Comparison of ENCODE assay signal across 12 mouse cellular contexts in genomic region chr5:115058584-115059297, GRCm38 (mm10). TPM values are rescaled to one million over a fixed set of nuclear protein-coding genes. Genes with fewer than 3 reads are reported as not detected.
A peak's percentile ranks its signal among the peaks of the same experiment; 100 is the strongest.
DNase-seq lines count a peak whose midpoint lies in the region; ATAC-seq and TF ChIP-seq lines count a peak whose summit lies in the region.
"Had no signal": no experiment of that assay in that cellular context is flagged by ENCODE, and none has a peak within 500 bp of the region (broad histone marks: within the 10 kb centered on the region; RNA-seq: fewer than 3 reads in every experiment).

No protein-coding gene starts in this region.

- H3K36me3 ChIP-seq in heart, embryonic 16.5 days (ENCODE audit: control insufficient read depth, insufficient read depth), result peaks cover 5% of the 10 kb centered on the region; the same call in 1 of the 2 replicates
- H3K36me3 ChIP-seq in intestine, postnatal 0 days (ENCODE audit: control insufficient read depth, insufficient read depth), result peaks cover 9% of the 10 kb centered on the region; the same call in 1 of the 2 replicates

- no peak overlapping the region for H3K4me3 ChIP-seq in heart, embryonic 16.5 days (ENCODE audit: low read length)
- no peak overlapping the region for H3K4me3 ChIP-seq in bone marrow, adult 2 months (replicated peaks; ENCODE audit: control insufficient read depth, low read depth, low read length)
- H3K4me3 ChIP-seq in intestine, postnatal 0 days (ENCODE audit: low read depth, low read length), result no peak overlapping the region

- no peak overlapping the region for H3K27ac ChIP-seq in heart, embryonic 16.5 days (ENCODE audit: low read length)
- H3K27ac ChIP-seq in bone marrow, adult 2 months (ENCODE audit: control insufficient read depth, insufficient read depth, low read depth, low read length, poor library complexity), result peak overlapping the region; percentile 31
- H3K27ac ChIP-seq in intestine, postnatal 0 days (ENCODE audit: low read depth, low read length), result no peak overlapping the region
- H3K27ac ChIP-seq: kidney, postnatal 0 days had no signal

- no peak for DNase-seq in heart, adult 18-20 months
- no peak for DNase-seq in right cerebral cortex, postnatal 4 days
- DNase-seq in frontal cortex, postnatal 25 days (ENCODE audit: low spot score in 2 of 2), result no peak
- no peak for DNase-seq in embryo, embryonic 9.5 days (ENCODE audit: extremely low spot score)
- DNase-seq: forebrain, postnatal 0 days; lung, embryonic 14.5 days had no signal

- no peaks in the 10 kb centered on the region for H3K27me3 ChIP-seq in heart, embryonic 16.5 days (ENCODE audit: control insufficient read depth, insufficient read depth, low read length)
- H3K27me3 ChIP-seq in intestine, postnatal 0 days (replicated peaks; ENCODE audit: control insufficient read depth, insufficient read depth, low read length), result no peaks in the 10 kb centered on the region

- TF ChIP-seq CTCF in bone marrow, adult 2 months (IDR thresholded peaks at IDR 0.05; ENCODE audit: control insufficient read depth, insufficient read depth, low read length), result no peak
- no peak for TF ChIP-seq CTCF in intestine, postnatal 0 days (IDR thresholded peaks at IDR 0.05; ENCODE audit: low read depth)

- TF ChIP-seq POLR2A in bone marrow, adult 2 months (IDR thresholded peaks at IDR 0.05; ENCODE audit: borderline replicate concordance, control insufficient read depth, low read depth, low read length), result no peak

- H3K4me2 ChIP-seq in heart, embryonic 16.5 days (ENCODE audit: low read depth, low read length), result no peak overlapping the region
- H3K4me2 ChIP-seq in intestine, postnatal 0 days (replicated peaks; ENCODE audit: low read depth), result no peak overlapping the region
- H3K4me2 ChIP-seq: lung, embryonic 14.5 days had no signal

- H3K9me3 ChIP-seq in heart, embryonic 16.5 days (replicated peaks; ENCODE audit: control insufficient read depth, low read length), result no peaks in the 10 kb centered on the region
- H3K9me3 ChIP-seq in intestine, postnatal 0 days (ENCODE audit: control insufficient read depth), result no peaks in the 10 kb centered on the region

- H3K4me1 ChIP-seq in heart, embryonic 16.5 days (ENCODE audit: control insufficient read depth, insufficient read depth, low read length), result peaks cover 27% of the 10 kb centered on the region
- H3K4me1 ChIP-seq in bone marrow, adult 2 months (ENCODE audit: control insufficient read depth, insufficient read depth, low read length), result peaks cover 7% of the 10 kb centered on the region
- H3K4me1 ChIP-seq in intestine, postnatal 0 days (replicated peaks; ENCODE audit: control insufficient read depth, insufficient read depth, low read length), result peaks cover 9% of the 10 kb centered on the region; the same call in 1 of the 2 replicates

- ATAC-seq in heart, embryonic 16.5 days (replicated peaks; ENCODE audit: extremely low read depth, insufficient read depth, low FRiP score), result peak; percentile 45; the same call in 1 of the 2 replicates
- ATAC-seq in intestine, postnatal 0 days, result 0 out of 2 replicates have a peak, but pooled peaks have one; percentile 24
- peak; percentile 79 for ATAC-seq in monocyte, adult 5-6 weeks (replicated peaks; ENCODE audit: insufficient number of reproducible peaks, low FRiP score, low TSS enrichment, poor library complexity, severe bottlenecking)
- ATAC-seq: forebrain, postnatal 0 days had no signal

- H3K9ac ChIP-seq in heart, embryonic 16.5 days (ENCODE audit: low read length), result no peak overlapping the region
- H3K9ac ChIP-seq in intestine, postnatal 0 days (ENCODE audit: low read depth, low read length), result no peak overlapping the region
- H3K9ac ChIP-seq: forebrain, postnatal 0 days; lung, embryonic 14.5 days had no signal

- WGBS in heart, embryonic 16.5 days, result 26% methylated on average over 7 of the region's 7 CpGs
- 10% methylated on average over 7 of the region's 7 CpGs for WGBS in bone marrow, adult 2 months
- WGBS in intestine, postnatal 0 days, result 57% methylated on average over 7 of the region's 7 CpGs

RNA-seq across cellular contexts. Expression of gene Gm10401, which starts 39.4 kb away (rescaled TPM):
- 9.2 and 14.9 TPM in 2 replicates for polyA plus RNA-seq in heart, embryonic 16.5 days (2015; fragmentation: Nextera tagmentation; extraction: Ambion mirVana)
- not detected for total RNA-seq in heart, adult 18-20 months (2021)
- polyA plus RNA-seq in bone marrow, adult 2 months (2011; ENCODE audit: insufficient read depth, insufficient read length, low replicate concordance, missing spikeins), result not detected in 2 replicates
- polyA plus RNA-seq in intestine, postnatal 0 days (2015; fragmentation: Nextera tagmentation; extraction: Ambion mirVana), result 13.8 and 17.0 TPM in 2 replicates
- 0.75 TPM in 1 of 3 replicates, not detected in the others for total RNA-seq in monocyte, adult 5-6 weeks (2017)
- total RNA-seq: forebrain, postnatal 0 days; left cerebral cortex, adult 18-20 months had no signal

RNA-seq across cellular contexts. Expression of gene Sppl3, which starts 47.8 kb away (rescaled TPM):
- 6.8 and 7.3 TPM in 2 replicates for polyA plus RNA-seq in heart, embryonic 16.5 days (2015; fragmentation: Nextera tagmentation; extraction: Ambion mirVana)
- total RNA-seq in heart, adult 18-20 months (2021), result 10 to 100 TPM; 30.1 to 32.2 TPM
- polyA plus RNA-seq in bone marrow, adult 2 months (2011; ENCODE audit: insufficient read depth, insufficient read length, low replicate concordance, missing spikeins), result 33.9 and 44.8 TPM in 2 replicates
- polyA plus RNA-seq in intestine, postnatal 0 days (2015; fragmentation: Nextera tagmentation; extraction: Ambion mirVana), result 19.5 and 20.8 TPM in 2 replicates
- total RNA-seq in monocyte, adult 5-6 weeks (2017), result 29.9 to 52.1 TPM (median 44.8 TPM) in 3 replicates

Comparison
In these comparisons a context has a peak if more than half of its experiments do, and no peak if none do; other contexts are left out.
1. ATAC-seq: peak in every context shown above with its lines; median percentile 79 in monocyte, adult 5-6 weeks; 45 in heart, embryonic 16.5 days; 24 in intestine, postnatal 0 days.